ENCODE assay signal across 8 mouse cellular contexts in genomic region chr9:40799112-40799511, GRCm38 (mm10). TPM values are rescaled to one million over a fixed set of nuclear protein-coding genes. Genes with fewer than 3 reads are reported as not detected.
DNase-seq lines count a peak whose midpoint lies in the region; ATAC-seq and TF ChIP-seq lines count a peak whose summit lies in the region.

No protein-coding gene starts in this region.

- ATAC-seq in kidney, postnatal 0 days (replicated peaks; ENCODE audit: low FRiP score, low read depth), result no peak
- no peak for ATAC-seq in embryonic facial prominence, embryonic 11.5 days (replicated peaks; ENCODE audit: insufficient number of reproducible peaks, low FRiP score, low TSS enrichment, low read depth)
- no peak for ATAC-seq in intestine, embryonic 16.5 days
- ATAC-seq in neural tube, embryonic 12.5 days (ENCODE audit: low FRiP score, low read depth), result no peak
- no peak for ATAC-seq in granulocyte monocyte progenitor cell, adult 5-6 weeks (replicated peaks; ENCODE audit: poor library complexity, severe bottlenecking)

- H3K27ac ChIP-seq in kidney, postnatal 0 days, result peak overlapping the region; percentile 98
- H3K27ac ChIP-seq in embryonic facial prominence, embryonic 11.5 days (replicated peaks; ENCODE audit: low read depth, low read length), result 0 out of 2 replicates have a peak overlapping the region, but pooled peaks have one; percentile 91
- H3K27ac ChIP-seq in intestine, embryonic 16.5 days (ENCODE audit: low read length), result peak overlapping the region; percentile 99
- H3K27ac ChIP-seq in neural tube, embryonic 12.5 days, result peak overlapping the region; percentile 94; the same call in 1 of the 2 replicates

- 32% methylated on average over 3 of the region's 3 CpGs for WGBS in kidney, postnatal 0 days
- WGBS in embryonic facial prominence, embryonic 11.5 days, result 30% methylated on average over 3 of the region's 3 CpGs
- WGBS in intestine, embryonic 16.5 days, result 38% methylated on average over 3 of the region's 3 CpGs
- 36% methylated on average over 3 of the region's 3 CpGs for WGBS in neural tube, embryonic 12.5 days

- intact Hi-C loops in gastrocnemius, postnatal 36 days (cut with DNase I), result no loop called here

- H3K36me3 ChIP-seq in kidney, postnatal 0 days (ENCODE audit: insufficient read depth, low read length), result peaks cover 7% of the 10 kb centered on the region; the same call in 1 of the 2 replicates
- no peaks in the 10 kb centered on the region for H3K36me3 ChIP-seq in embryonic facial prominence, embryonic 11.5 days (replicated peaks; ENCODE audit: control insufficient read depth, insufficient read depth, low read depth, low read length)
- H3K36me3 ChIP-seq in intestine, embryonic 16.5 days (ENCODE audit: control insufficient read depth, insufficient read depth, low read length), result no peaks in the 10 kb centered on the region
- peaks cover 8% of the 10 kb centered on the region for H3K36me3 ChIP-seq in neural tube, embryonic 12.5 days

- no peaks in the 10 kb centered on the region for H3K27me3 ChIP-seq in kidney, postnatal 0 days (ENCODE audit: insufficient read depth, low read length)
- no peaks in the 10 kb centered on the region for H3K27me3 ChIP-seq in embryonic facial prominence, embryonic 11.5 days (ENCODE audit: control insufficient read depth, insufficient read depth, low read length)
- no peaks in the 10 kb centered on the region for H3K27me3 ChIP-seq in intestine, embryonic 16.5 days (replicated peaks; ENCODE audit: control insufficient read depth, insufficient read depth, low read length)
- H3K27me3 ChIP-seq in neural tube, embryonic 12.5 days (replicated peaks), result no peaks in the 10 kb centered on the region

- H3K4me3 ChIP-seq in kidney, postnatal 0 days (replicated peaks; ENCODE audit: low read depth, low read length), result no peak overlapping the region
- no peak overlapping the region for H3K4me3 ChIP-seq in embryonic facial prominence, embryonic 11.5 days (ENCODE audit: low read depth, low read length)
- no peak overlapping the region for H3K4me3 ChIP-seq in intestine, embryonic 16.5 days (ENCODE audit: low read length)
- H3K4me3 ChIP-seq in neural tube, embryonic 12.5 days, result no peak overlapping the region

- no peak for TF ChIP-seq CTCF in kidney, postnatal 0 days (IDR thresholded peaks at IDR 0.05; ENCODE audit: low read depth)

- H3K4me1 ChIP-seq in kidney, postnatal 0 days (replicated peaks; ENCODE audit: insufficient read depth, low read length), result peaks cover 8% of the 10 kb centered on the region; the same call in 1 of the 2 replicates
- H3K4me1 ChIP-seq in embryonic facial prominence, embryonic 11.5 days (ENCODE audit: control insufficient read depth, insufficient read depth, low read length), result no peaks in the 10 kb centered on the region
- peaks cover 18% of the 10 kb centered on the region for H3K4me1 ChIP-seq in intestine, embryonic 16.5 days (ENCODE audit: control insufficient read depth, insufficient read depth, low read length)
- peaks cover 13% of the 10 kb centered on the region for H3K4me1 ChIP-seq in neural tube, embryonic 12.5 days

- H3K4me2 ChIP-seq in kidney, postnatal 0 days (ENCODE audit: low read length), result no peak overlapping the region
- no peak overlapping the region for H3K4me2 ChIP-seq in embryonic facial prominence, embryonic 11.5 days (ENCODE audit: low read depth, low read length)
- peak overlapping the region; percentile 82 for H3K4me2 ChIP-seq in intestine, embryonic 16.5 days (ENCODE audit: low read depth, low read length)
- peak overlapping the region; percentile 67; the same call in 1 of the 2 replicates for H3K4me2 ChIP-seq in neural tube, embryonic 12.5 days (replicated peaks)

- no peaks in the 10 kb centered on the region for H3K9me3 ChIP-seq in kidney, postnatal 0 days (replicated peaks; ENCODE audit: low read length)
- H3K9me3 ChIP-seq in embryonic facial prominence, embryonic 11.5 days (replicated peaks; ENCODE audit: control insufficient read depth, low read length), result no peaks in the 10 kb centered on the region
- no peaks in the 10 kb centered on the region for H3K9me3 ChIP-seq in intestine, embryonic 16.5 days (ENCODE audit: control insufficient read depth, low read length)
- H3K9me3 ChIP-seq in neural tube, embryonic 12.5 days, result no peaks in the 10 kb centered on the region

- no peak overlapping the region for H3K9ac ChIP-seq in kidney, postnatal 0 days (ENCODE audit: low read depth, low read length)
- peak overlapping the region; percentile 4; the same call in 1 of the 2 replicates for H3K9ac ChIP-seq in embryonic facial prominence, embryonic 11.5 days (replicated peaks; ENCODE audit: low read length)
- H3K9ac ChIP-seq in intestine, embryonic 16.5 days (ENCODE audit: low read depth, low read length), result peak overlapping the region; percentile 56
- H3K9ac ChIP-seq in neural tube, embryonic 12.5 days, result no peak overlapping the region

- DNase-seq in kidney, postnatal 0 days (ENCODE audit: low spot score), result no peak
- DNase-seq in kidney, adult 9 months, result no peak
- DNase-seq in embryonic facial prominence, embryonic 11.5 days (ENCODE audit: low spot score), result no peak
- DNase-seq in gastrocnemius, postnatal 36 days, result no peak
- no peak for DNase-seq in adrenal gland, postnatal 10 days

RNA-seq across cellular contexts. Expression of gene Hspa8, which starts 1.7 kb away (rescaled TPM):
- polyA plus RNA-seq in kidney, postnatal 0 days (2015; fragmentation: Nextera tagmentation; extraction: Ambion mirVana), result 1,937 and 2,022 TPM in 2 replicates
- 4,013 and 4,203 TPM in 2 replicates for polyA plus RNA-seq in embryonic facial prominence, embryonic 11.5 days (2014; fragmentation: Nextera tagmentation; extraction: Ambion mirVana)
- polyA plus RNA-seq in intestine, embryonic 16.5 days (2015; fragmentation: Nextera tagmentation; extraction: Ambion mirVana), result 2,348 and 2,439 TPM in 2 replicates
- polyA plus RNA-seq in neural tube, embryonic 12.5 days (2016; fragmentation: Nextera tagmentation; extraction: Ambion mirVana), result 2,593 and 2,648 TPM in 2 replicates
- 1,000 to 10,000 TPM; 1,032 to 1,188 TPM for total RNA-seq in gastrocnemius, postnatal 36 days (2021)
- total RNA-seq in adrenal gland, postnatal 10 days (2021), result 1,000 to 10,000 TPM; 1,152 to 1,293 TPM
- total RNA-seq in granulocyte monocyte progenitor cell, adult 5-6 weeks (2014; fragmentation: Nextera tagmentation), result 2,268 and 2,405 TPM in 2 replicates
- 4,273 and 4,449 TPM in 2 replicates for total RNA-seq in granulocyte monocyte progenitor cell, adult 5-6 weeks (2017)

Comparison
In these comparisons a context has a peak if more than half of its experiments do, and no peak if none do; other contexts are left out.
1. H3K4me2 ChIP-seq: peak in intestine, embryonic 16.5 days (single experiment) and neural tube, embryonic 12.5 days (single experiment); none in kidney, postnatal 0 days (single experiment) and embryonic facial prominence, embryonic 11.5 days (single experiment).
2. H3K9ac ChIP-seq: peak in embryonic facial prominence, embryonic 11.5 days (single experiment) and intestine, embryonic 16.5 days (single experiment); none in kidney, postnatal 0 days (single experiment) and neural tube, embryonic 12.5 days (single experiment).
3. Peak in every context shown above with its lines, with median percentiles within 50 percentile points of each other: H3K27ac ChIP-seq.